Mouse (Mus musculus) layer of hippocampus, postnatal 10 days (tissue): ENCODE data around the gene Ttc19. TPM values are rescaled to one million over a fixed set of nuclear protein-coding genes. Genes with fewer than 3 reads are reported as not detected.

ENCODE experiments used
- total RNA-seq, 2 experiments: library from RNA; stranded (reverse); gene quantifications; 2 replicates each; pipeline ENCODE4 v1.2.3; 2021

Gene Ttc19
- total RNA-seq, 2 experiments from 2014 or later, result 73.9 to 86.6 TPM

Other genes with a start within 250 kb of the Ttc19 start
- gene Adora2b, start 32.5 kb upstream of the Ttc19 start, total RNA-seq, result 1 to 10 TPM; 8.6 to 9.0 TPM
- 10 to 100 TPM; 17.6 to 17.7 TPM for gene Zswim7, start 98 bp upstream of the Ttc19 start, total RNA-seq
- 1 to 10 TPM; 7.0 to 7.6 TPM for gene Pigl, start 177.0 kb downstream of the Ttc19 start, total RNA-seq
- gene Ncor1, start 177.1 kb downstream of the Ttc19 start, total RNA-seq, result 100 to 1,000 TPM; 250 to 284 TPM